ENCODE assay signal across 8 mouse cellular contexts in the genomic region with DNA sequence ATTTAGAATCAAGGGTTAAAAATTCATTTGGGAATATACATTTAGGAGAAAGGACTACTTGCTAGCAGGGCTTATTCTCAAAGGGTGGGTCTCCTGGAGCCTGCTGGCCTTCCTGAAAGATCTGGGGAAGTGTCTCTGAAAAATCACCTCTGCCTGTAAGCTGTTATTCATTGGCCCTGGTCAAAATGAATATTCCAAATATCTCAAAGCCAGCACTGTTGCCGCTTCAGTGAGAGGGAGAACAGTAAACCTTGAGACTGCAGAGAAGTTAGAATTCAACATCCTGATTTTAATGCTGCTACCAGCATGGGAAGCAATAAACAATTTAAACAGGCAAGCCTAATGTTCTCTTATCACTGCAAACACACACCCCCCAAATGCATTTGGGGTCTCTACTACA. TPM values are rescaled to one million over a fixed set of nuclear protein-coding genes. Genes with fewer than 3 reads are reported as not detected.
A peak's percentile ranks its signal among the peaks of the same experiment; 100 is the strongest.
DNase-seq lines count a peak whose midpoint lies in the region; ATAC-seq and TF ChIP-seq lines count a peak whose summit lies in the region.
"Had no signal": no experiment of that assay in that cellular context is flagged by ENCODE, and none has a peak within 500 bp of the region (broad histone marks: within the 10 kb centered on the region; RNA-seq: fewer than 3 reads in every experiment).

No protein-coding gene starts in this region.

- DNase-seq in lung, postnatal 0 days (ENCODE audit: low spot score), result no peak
- no peak for DNase-seq in lung, postnatal 25 days (ENCODE audit: low spot score)
- DNase-seq in forebrain, postnatal 0 days, result no peak
- DNase-seq in urinary bladder, postnatal 25 days (ENCODE audit: low spot score), result no peak
- no peak for DNase-seq in testis, postnatal 10 days (ENCODE audit: low spot score)
- DNase-seq: thymus, postnatal 36 days had no signal

- no peak for ATAC-seq in lung, postnatal 0 days
- ATAC-seq in forebrain, postnatal 0 days, result no peak
- no peak for ATAC-seq in liver, embryonic 12.5 days
- ATAC-seq in stomach, embryonic 16.5 days (ENCODE audit: insufficient read depth, low FRiP score), result no peak

- peak overlapping the region; percentile 96 for H3K4me2 ChIP-seq in lung, postnatal 0 days (replicated peaks; ENCODE audit: low read depth, low read length)
- H3K4me2 ChIP-seq in forebrain, postnatal 0 days (ENCODE audit: low read depth), result peak overlapping the region; percentile 82
- H3K4me2 ChIP-seq in liver, embryonic 12.5 days, result peak overlapping the region; percentile 97
- peak overlapping the region; percentile 98 for H3K4me2 ChIP-seq in stomach, embryonic 16.5 days (ENCODE audit: low read depth, low read length)

- H3K4me1 ChIP-seq in lung, postnatal 0 days (ENCODE audit: insufficient read depth, low read depth, low read length), result peaks cover 14% of the 10 kb centered on the region; the same call in 1 of the 2 replicates
- peaks cover 28% of the 10 kb centered on the region for H3K4me1 ChIP-seq in forebrain, postnatal 0 days (ENCODE audit: insufficient read depth)
- H3K4me1 ChIP-seq in liver, embryonic 12.5 days, result peaks cover 85% of the 10 kb centered on the region
- peaks cover 38% of the 10 kb centered on the region for H3K4me1 ChIP-seq in stomach, embryonic 16.5 days (ENCODE audit: control insufficient read depth, insufficient read depth, low read length)

- no peak overlapping the region for H3K9ac ChIP-seq in lung, postnatal 0 days (replicated peaks; ENCODE audit: low read depth)
- H3K9ac ChIP-seq in forebrain, postnatal 0 days, result peak overlapping the region; percentile 98
- H3K9ac ChIP-seq in liver, embryonic 12.5 days, result peak overlapping the region; percentile 97
- peak overlapping the region; percentile 57 for H3K9ac ChIP-seq in stomach, embryonic 16.5 days (ENCODE audit: low read length)

- no peak overlapping the region for H3K27ac ChIP-seq in lung, postnatal 0 days (ENCODE audit: low read length)
- H3K27ac ChIP-seq in forebrain, postnatal 0 days (ENCODE audit: low read depth, low read length), result no peak overlapping the region; the same call in 1 of the 2 replicates
- H3K27ac ChIP-seq in liver, embryonic 12.5 days, result peak overlapping the region; percentile 97
- peak overlapping the region; percentile 24; the same call in 1 of the 2 replicates for H3K27ac ChIP-seq in stomach, embryonic 16.5 days (ENCODE audit: low read length)

- TF ChIP-seq CTCF in lung, postnatal 0 days (IDR thresholded peaks at IDR 0.05), result no peak
- TF ChIP-seq CTCF in forebrain, postnatal 0 days (IDR thresholded peaks at IDR 0.05; ENCODE audit: low read depth), result no peak

- no peak for TF ChIP-seq EP300 in lung, postnatal 0 days (IDR thresholded peaks at IDR 0.05)

- peak overlapping the region; percentile 95; the same call in 1 of the 2 replicates for H3K4me3 ChIP-seq in lung, postnatal 0 days (ENCODE audit: low read depth, low read length)
- H3K4me3 ChIP-seq in forebrain, postnatal 0 days (ENCODE audit: low read depth, low read length), result peak overlapping the region; percentile 97
- H3K4me3 ChIP-seq in liver, embryonic 12.5 days, result peak overlapping the region; percentile 88
- H3K4me3 ChIP-seq in stomach, embryonic 16.5 days (replicated peaks; ENCODE audit: low read length), result peak overlapping the region; percentile 97

- WGBS in lung, postnatal 0 days, result 19% methylated on average over 1 of the region's 1 CpGs
- 19% methylated on average over 1 of the region's 1 CpGs for WGBS in forebrain, postnatal 0 days
- WGBS in liver, embryonic 12.5 days (ENCODE audit: insufficient replicate concordance), result 35% methylated on average over 1 of the region's 1 CpGs
- WGBS in stomach, embryonic 16.5 days, result 35% methylated on average over 1 of the region's 1 CpGs

- no peaks in the 10 kb centered on the region for H3K27me3 ChIP-seq in lung, postnatal 0 days (replicated peaks; ENCODE audit: insufficient read depth, low read length)
- no peaks in the 10 kb centered on the region for H3K27me3 ChIP-seq in forebrain, postnatal 0 days (ENCODE audit: insufficient read depth, low read length)
- no peaks in the 10 kb centered on the region for H3K27me3 ChIP-seq in liver, embryonic 12.5 days (replicated peaks)
- no peaks in the 10 kb centered on the region for H3K27me3 ChIP-seq in stomach, embryonic 16.5 days (ENCODE audit: control insufficient read depth, insufficient read depth, low read length)

- no peaks in the 10 kb centered on the region for H3K36me3 ChIP-seq in lung, postnatal 0 days (ENCODE audit: insufficient read depth, low read length)
- H3K36me3 ChIP-seq in forebrain, postnatal 0 days (ENCODE audit: insufficient read depth), result no peaks in the 10 kb centered on the region
- H3K36me3 ChIP-seq in liver, embryonic 12.5 days, result peaks cover 11% of the 10 kb centered on the region; the same call in 1 of the 2 replicates
- no peaks in the 10 kb centered on the region for H3K36me3 ChIP-seq in stomach, embryonic 16.5 days (ENCODE audit: control insufficient read depth, insufficient read depth, low read length)

- no peaks in the 10 kb centered on the region for H3K9me3 ChIP-seq in lung, postnatal 0 days (ENCODE audit: low read length)
- no peaks in the 10 kb centered on the region for H3K9me3 ChIP-seq in forebrain, postnatal 0 days (ENCODE audit: low read length)
- no peaks in the 10 kb centered on the region for H3K9me3 ChIP-seq in liver, embryonic 12.5 days (replicated peaks)
- H3K9me3 ChIP-seq in stomach, embryonic 16.5 days (replicated peaks; ENCODE audit: control insufficient read depth, low read length), result no peaks in the 10 kb centered on the region

RNA-seq across cellular contexts. Expression of gene Tmem131l, which starts 1.8 kb away (rescaled TPM):
- polyA plus RNA-seq in lung, postnatal 0 days (2015; fragmentation: Nextera tagmentation; extraction: Ambion mirVana), result 18.4 and 21.3 TPM in 2 replicates
- total RNA-seq in forebrain, postnatal 0 days (2014; rRNA removed), result 59.3 and 65.0 TPM in 2 replicates
- polyA plus RNA-seq in forebrain, postnatal 0 days (2015; fragmentation: Nextera tagmentation; extraction: Ambion mirVana), result 32.3 and 37.5 TPM in 2 replicates
- polyA plus RNA-seq in liver, embryonic 12.5 days (2016; fragmentation: Nextera tagmentation; extraction: Ambion mirVana), result 30.3 and 32.0 TPM in 2 replicates
- polyA plus RNA-seq in stomach, embryonic 16.5 days (2015; fragmentation: Nextera tagmentation; extraction: Ambion mirVana), result 38.9 and 41.7 TPM in 2 replicates

Comparison
In these comparisons a context has a peak if more than half of its experiments do, and no peak if none do; other contexts are left out.
1. H3K27ac ChIP-seq: peak in liver, embryonic 12.5 days (single experiment) and stomach, embryonic 16.5 days (single experiment); none in lung, postnatal 0 days (single experiment) and forebrain, postnatal 0 days (single experiment).
2. Peak in every context shown above with its lines, with median percentiles within 50 percentile points of each other: H3K4me2 ChIP-seq and H3K4me3 ChIP-seq.